Mouse (Mus musculus): ENCODE results near the gene Slc7a7.

Slc7a7 gene

GRCm38 (mm10) chr14:54432837-54433830, 15.6 kb upstream of the Slc7a7 start:
- DNase-seq (ENCODE audit: low spot score in 2 of 2), result no peak

GRCm38 (mm10) chr14:54432078-54432836, 14.7 kb upstream of the Slc7a7 start:
- DNase-seq (ENCODE audit: low spot score in 2 of 2), result peak in 1 of 2 experiments; percentile 27

GRCm38 (mm10) chr14:54431334-54432077, 13.9 kb upstream of the Slc7a7 start, which contains the start of gene Mmp14:
TSS of gene Mmp14 (plus strand) at chr14:54431612.
- DNase-seq (ENCODE audit: low spot score in 2 of 2), result no peak

- no peak for DNase-seq (ENCODE audit: low spot score in 2 of 2)
Observed at GRCm38 (mm10) chr14:54430406-54431145, 13.0 kb upstream of the Slc7a7 start.

- no peak for DNase-seq (ENCODE audit: low spot score in 2 of 2)
Observed at GRCm38 (mm10) chr14:54429332-54430093, 11.9 kb upstream of the Slc7a7 start.

GRCm38 (mm10) chr14:54428421-54428820, 10.8 kb upstream of the Slc7a7 start:
- DNase-seq (ENCODE audit: low spot score in 2 of 2), result no peak

GRCm38 (mm10) chr14:54427696-54428095, 10.1 kb upstream of the Slc7a7 start:
- no peak for DNase-seq (ENCODE audit: low spot score in 2 of 2)

- peak; percentile 68 to 75 for DNase-seq (ENCODE audit: low spot score in 2 of 2)
Observed at GRCm38 (mm10) chr14:54426689-54427398, 9.3 kb upstream of the Slc7a7 start, which contains the start of gene Mrpl52. TSS of gene Mrpl52 (plus strand) at chr14:54426909.

- DNase-seq (ENCODE audit: low spot score in 2 of 2), result no peak
Observed at GRCm38 (mm10) chr14:54426003-54426688, 8.6 kb upstream of the Slc7a7 start.

GRCm38 (mm10) chr14:54425540-54425939, 8.0 kb upstream of the Slc7a7 start:
- DNase-seq (ENCODE audit: low spot score in 2 of 2), result no peak

GRCm38 (mm10) chr14:54424634-54425033, 7.1 kb upstream of the Slc7a7 start:
- no peak for DNase-seq (ENCODE audit: low spot score in 2 of 2)

- peak; percentile 42 to 49 for DNase-seq (ENCODE audit: low spot score in 2 of 2)
Observed at GRCm38 (mm10) chr14:54423406-54423805, 5.8 kb upstream of the Slc7a7 start.

- DNase-seq (ENCODE audit: low spot score in 2 of 2), result no peak
Observed at GRCm38 (mm10) chr14:54421014-54421413, 3.4 kb upstream of the Slc7a7 start.

- DNase-seq (ENCODE audit: low spot score in 2 of 2), result no peak
Observed at GRCm38 (mm10) chr14:54416830-54417229, 750 bp downstream of the Slc7a7 start.

- DNase-seq (ENCODE audit: low spot score in 2 of 2), result no peak
Observed at GRCm38 (mm10) chr14:54416229-54416775, 1.3 kb downstream of the Slc7a7 start.

- DNase-seq (ENCODE audit: low spot score in 2 of 2), result no peak
Observed at GRCm38 (mm10) chr14:54415241-54416020, 2.1 kb downstream of the Slc7a7 start.

- no peak for DNase-seq (ENCODE audit: low spot score in 2 of 2)
Observed at GRCm38 (mm10) chr14:54413877-54414700, 3.5 kb downstream of the Slc7a7 start.

All from natural killer cell, adult 2 months (primary cell).